Mouse (Mus musculus) ES-Bruce4 (cell line): ENCODE measurements around the gene Galp.

Experiments
- CTCF ChIP-seq: IDR thresholded peaks from one replicate; pipeline ENCODE4 v1.8.1; 2011; ENCODE audit warnings: low read depth, low read length
- EP300 ChIP-seq: IDR thresholded peaks from 2 replicates; pipeline ENCODE4 v1.6.1; 2011; ENCODE audit warnings: low read depth, low read length; ENCODE audit not compliant: insufficient read depth
- POLR2A ChIP-seq: IDR thresholded peaks from one replicate; pipeline ENCODE4 v1.8.1; 2011; ENCODE audit warnings: low read length; ENCODE audit not compliant: insufficient read depth

GRCm38 (mm10) chr7:6182882-6183281 is 14.0 kb upstream of the Galp start:
- TF ChIP-seq EP300 = no peak
- TF ChIP-seq CTCF = no peak
- no peak for TF ChIP-seq POLR2A
